Mouse (Mus musculus) thymus, adult 2 months (tissue): Measurements from ENCODE around the gene Kif1b.

Experiments
- CTCF ChIP-seq: fragments of 200-500 bp; IDR thresholded peaks from 2 replicates; pipeline ENCODE4 v1.5.1; 2012; ENCODE audit warnings: mild to moderate bottlenecking, control low read depth, low read length, moderate library complexity, borderline replicate concordance; ENCODE audit not compliant: control insufficient read depth, poor library complexity, insufficient read depth; ENCODE audit errors: extremely low read depth
- POLR2A ChIP-seq: fragments of 200-500 bp; IDR thresholded peaks from 2 replicates; pipeline ENCODE4 v1.6.1; 2012; ENCODE audit warnings: mild to moderate bottlenecking, low read length, control low read depth, moderate library complexity; ENCODE audit not compliant: control insufficient read depth, poor library complexity, insufficient read depth; ENCODE audit errors: extremely low read depth

GRCm38 (mm10) chr4:149149196-149149595 lies 158.3 kb downstream of the Kif1b start:
- no peak for TF ChIP-seq POLR2A
- no peak for TF ChIP-seq CTCF
